Mouse (Mus musculus): Measurements from ENCODE around the gene G6pc3.

GRCm38 (mm10) chr11:102184646-102185495 is 4.5 kb upstream of the G6pc3 start, which contains the start of gene Lsm12:
- TF ChIP-seq CTCF (IDR thresholded peaks at IDR 0.05; ENCODE audit: low read depth, low read length) (no peak), POLR2A (IDR thresholded peaks at IDR 0.05; ENCODE audit: borderline replicate concordance, low read depth, low read length) (no peak; the same call in 1 of the 2 replicates)

Measured in bone marrow macrophage, adult 2 months (primary cell).